Mouse (Mus musculus) liver, embryonic 13.5 days (tissue): ENCODE results near the gene Pde4d. TPM values are rescaled to one million over a fixed set of nuclear protein-coding genes. Genes with fewer than 3 reads are reported as not detected.
A peak's percentile ranks its signal among the peaks of the same experiment; 100 is the strongest.

ENCODE experiments used
- ATAC-seq: fragments of 200-750 bp; cut with Nextera tagmentation; 2 replicates; pipeline ENCODE4 v1.8.0; 2017; ENCODE audit warnings: low read depth, mild to moderate bottlenecking, moderate number of reproducible peaks, moderate library complexity
- DNase-seq: peaks from one replicate; pipeline ENCODE4 v3.0.0; 2022
- H3K27ac ChIP-seq: fragments of 300-500 bp; sonication (generic); 2 replicates; pipeline ENCODE4 v1.5.1; 2015; ENCODE audit warnings: moderate library complexity, mild to moderate bottlenecking, inconsistent platforms
- H3K27me3 ChIP-seq: fragments of 300-500 bp; sonication (generic); 2 replicates; pipeline ENCODE4 v1.6.1; 2015; ENCODE audit warnings: mild to moderate bottlenecking, inconsistent platforms
- H3K36me3 ChIP-seq: fragments of 300-500 bp; sonication (generic); 2 replicates; pipeline ENCODE4 v1.6.1; 2015; ENCODE audit warnings: mild to moderate bottlenecking, inconsistent platforms
- H3K4me1 ChIP-seq: fragments of 300-500 bp; sonication (generic); replicated peaks from 2 replicates; pipeline ENCODE4 v1.6.1; 2015; ENCODE audit warnings: inconsistent platforms
- H3K4me2 ChIP-seq: fragments of 300-500 bp; sonication (generic); 2 replicates; pipeline ENCODE4 v1.6.1; 2015; ENCODE audit warnings: inconsistent platforms, mild to moderate bottlenecking, moderate library complexity
- H3K4me3 ChIP-seq: fragments of 300-500 bp; sonication (generic); replicated peaks from 2 replicates; pipeline ENCODE4 v1.5.1; 2015; ENCODE audit warnings: mild to moderate bottlenecking, inconsistent platforms
- H3K9ac ChIP-seq: fragments of 300-500 bp; sonication (generic); 2 replicates; pipeline ENCODE4 v1.6.1; 2015; ENCODE audit warnings: mild to moderate bottlenecking, inconsistent platforms
- H3K9me3 ChIP-seq: fragments of 300-500 bp; sonication (generic); replicated peaks from 2 replicates; pipeline ENCODE4 v1.6.1; 2016; ENCODE audit warnings: inconsistent platforms
- WGBS: fragments of 180-500 bp; shearing (Covaris S2); methylation state at CpG from one replicate; pipeline ENCODE4 v1.1.7; 2015; ENCODE audit not compliant: insufficient replicate concordance; 5-methylcytosine and 5-hydroxymethylcytosine counted together
- polyA plus RNA-seq: library from polyadenylated mRNA; unstranded; fragments of >200 nt; fragmentation: Nextera tagmentation; extraction: Ambion mirVana; gene quantifications from 2 replicates; pipeline ENCODE4 v1.2.1, GENCODE M21; 2015

Gene Pde4d
- polyA plus RNA-seq, 1 experiment from 2014 or later = 11.8 TPM

DNA sequence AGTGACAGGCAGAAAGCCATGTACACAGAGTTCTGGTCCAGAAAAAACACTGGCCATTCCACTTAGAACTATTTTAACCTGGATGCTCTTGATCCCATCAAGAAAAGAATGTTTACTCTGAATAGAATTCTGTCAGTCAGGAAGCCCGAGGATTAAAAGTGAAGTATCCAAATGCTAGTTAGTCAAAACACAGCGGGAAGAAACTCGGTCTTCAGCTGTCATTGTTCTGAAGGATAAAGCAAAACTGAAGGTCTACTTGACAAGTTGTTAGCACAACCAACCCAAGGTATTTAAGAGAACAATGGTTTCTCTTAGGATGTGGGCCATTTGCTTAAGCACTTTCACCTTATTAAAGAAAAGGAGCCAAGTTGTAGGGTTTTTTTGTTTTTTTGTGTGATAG is 1327.2 kb downstream of the Pde4d start:
- Histone ChIP-seq H3K9me3 (no peaks in the 10 kb centered on the region), H3K9ac (no peak overlapping the region), H3K4me2 (no peak overlapping the region), H3K4me3 (no peak overlapping the region), H3K4me1 (peaks cover 29% of the 10 kb centered on the region), H3K36me3 (peaks cover 20% of the 10 kb centered on the region), H3K27me3 (no peaks in the 10 kb centered on the region), H3K27ac (no peak overlapping the region)
- ATAC-seq = no peak
- 78% methylated on average over 3 of the region's 3 CpGs for WGBS
- no peak for DNase-seq

DNA sequence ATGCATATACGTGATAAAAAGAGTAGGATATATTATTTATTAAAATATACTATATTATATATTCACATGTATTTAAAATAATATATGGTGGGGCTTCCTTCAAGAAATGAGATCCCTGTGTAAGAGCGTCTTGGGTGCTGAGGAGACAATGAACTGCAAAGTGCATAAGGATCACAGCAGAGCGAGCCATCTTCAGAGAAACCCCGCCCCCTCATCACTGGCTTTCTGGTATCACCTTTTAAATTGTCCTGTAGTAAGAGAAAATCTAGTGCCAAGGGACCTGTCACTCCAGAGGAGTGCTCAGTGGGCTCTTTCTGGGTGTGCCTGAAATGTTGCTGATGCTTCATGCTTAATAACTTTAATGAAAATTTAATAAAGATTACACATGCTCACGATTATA is 1327.7 kb downstream of the Pde4d start:
- DNase-seq (no peak), ATAC-seq (no peak)
- no peaks in the 10 kb centered on the region for H3K27me3 ChIP-seq
- no peak overlapping the region for H3K4me3 ChIP-seq
- 82% methylated on average over 5 of the region's 5 CpGs for WGBS
- H3K4me1 ChIP-seq = peaks cover 29% of the 10 kb centered on the region
- H3K4me2 ChIP-seq = no peak overlapping the region
- no peaks in the 10 kb centered on the region for H3K9me3 ChIP-seq
- H3K36me3 ChIP-seq = peaks cover 16% of the 10 kb centered on the region
- no peak overlapping the region for H3K9ac ChIP-seq
- no peak overlapping the region for H3K27ac ChIP-seq

DNA sequence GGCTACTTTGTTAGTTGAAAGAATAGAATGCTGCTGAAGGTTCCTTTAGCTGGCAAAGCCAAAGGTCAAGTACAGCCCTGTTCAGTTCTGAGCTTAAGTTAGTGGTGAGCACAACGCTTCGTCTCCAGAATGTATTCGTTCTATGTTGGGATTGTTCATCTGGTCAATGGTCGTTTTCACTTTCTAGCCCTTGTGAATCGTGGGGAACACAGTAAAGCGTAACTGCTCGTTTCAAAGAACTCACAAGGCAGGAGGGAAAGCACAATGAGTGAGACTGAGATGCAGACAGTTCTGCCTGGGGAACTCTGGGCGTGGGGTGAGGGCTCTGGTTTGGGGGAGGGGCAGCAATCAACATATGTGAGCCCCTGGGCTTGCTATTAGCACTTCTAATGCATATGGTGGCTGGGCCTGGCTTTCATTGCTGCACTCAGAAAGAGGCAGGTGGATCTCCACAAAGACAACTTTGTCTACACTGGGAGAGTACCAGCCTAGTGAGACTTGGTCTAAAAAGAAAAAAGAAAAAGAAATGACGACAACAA is 1328.6 kb downstream of the Pde4d start:
- no peaks in the 10 kb centered on the region for H3K27me3 ChIP-seq
- H3K4me1 ChIP-seq = peaks cover 29% of the 10 kb centered on the region
- DNase-seq (no peak), ATAC-seq (no peak)
- peaks cover 11% of the 10 kb centered on the region; the same call in 1 of the 2 replicates for H3K36me3 ChIP-seq
- H3K4me3 ChIP-seq = no peak overlapping the region
- no peak overlapping the region for H3K9ac ChIP-seq
- no peak overlapping the region for H3K27ac ChIP-seq
- 79% methylated on average over 9 of the region's 9 CpGs for WGBS
- no peaks in the 10 kb centered on the region for H3K9me3 ChIP-seq
- no peak overlapping the region for H3K4me2 ChIP-seq

DNA sequence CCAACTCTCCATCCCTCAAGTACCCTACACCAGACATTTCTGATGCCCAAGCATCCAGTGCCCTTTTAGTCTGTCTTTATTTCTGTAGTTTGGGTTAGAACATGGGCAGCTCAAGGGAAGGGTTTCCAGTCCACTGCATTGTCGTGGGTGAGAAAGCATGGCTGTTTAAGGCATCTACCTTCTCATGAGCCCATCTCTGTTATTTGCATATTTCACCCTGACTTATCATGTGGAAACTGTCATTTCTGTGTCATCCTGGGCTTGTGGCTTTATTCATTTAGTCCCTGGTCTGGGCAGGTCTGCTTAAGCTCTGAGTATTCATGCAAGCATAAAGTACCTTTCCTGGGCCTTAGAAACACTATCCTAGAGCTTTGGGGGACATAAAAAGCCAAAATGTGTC is 1331.7 kb downstream of the Pde4d start:
- Histone ChIP-seq H3K4me3 (no peak overlapping the region), H3K9ac (no peak overlapping the region), H3K27ac (no peak overlapping the region), H3K4me1 (peaks cover 8% of the 10 kb centered on the region), H3K36me3 (peaks cover 7% of the 10 kb centered on the region; the same call in 1 of the 2 replicates), H3K27me3 (no peaks in the 10 kb centered on the region), H3K4me2 (no peak overlapping the region), H3K9me3 (no peaks in the 10 kb centered on the region)
- DNase-seq = no peak
- ATAC-seq = no peak
- 58% methylated on average over 1 of the region's 1 CpGs for WGBS

DNA sequence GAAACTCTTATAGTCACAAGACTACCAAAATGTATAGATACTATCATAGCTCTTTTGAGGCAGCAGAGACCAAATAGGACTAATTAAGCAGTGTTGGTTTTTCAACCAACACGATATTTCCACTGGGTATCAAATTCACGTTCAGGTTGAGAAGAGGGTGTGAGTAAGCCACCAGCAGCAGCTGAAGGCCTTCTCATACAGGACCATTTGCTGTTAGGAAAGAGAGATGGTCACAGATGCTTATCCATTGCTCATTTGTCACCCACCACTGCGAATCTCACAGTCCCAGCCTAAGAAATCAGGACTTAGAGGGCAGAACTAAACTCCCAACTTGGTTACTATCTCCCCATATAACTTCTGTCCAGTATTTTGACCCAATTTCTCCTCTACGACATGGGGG is 1338.9 kb downstream of the Pde4d start:
- Histone ChIP-seq H3K9me3 (no peaks in the 10 kb centered on the region), H3K27ac (no peak overlapping the region), H3K4me3 (no peak overlapping the region), H3K4me1 (no peaks in the 10 kb centered on the region), H3K36me3 (peaks cover 3% of the 10 kb centered on the region; the same call in 1 of the 2 replicates), H3K27me3 (no peaks in the 10 kb centered on the region), H3K4me2 (no peak overlapping the region), H3K9ac (no peak overlapping the region)
- 80% methylated on average over 4 of the region's 4 CpGs for WGBS
- no peak for ATAC-seq
- DNase-seq = no peak

DNA sequence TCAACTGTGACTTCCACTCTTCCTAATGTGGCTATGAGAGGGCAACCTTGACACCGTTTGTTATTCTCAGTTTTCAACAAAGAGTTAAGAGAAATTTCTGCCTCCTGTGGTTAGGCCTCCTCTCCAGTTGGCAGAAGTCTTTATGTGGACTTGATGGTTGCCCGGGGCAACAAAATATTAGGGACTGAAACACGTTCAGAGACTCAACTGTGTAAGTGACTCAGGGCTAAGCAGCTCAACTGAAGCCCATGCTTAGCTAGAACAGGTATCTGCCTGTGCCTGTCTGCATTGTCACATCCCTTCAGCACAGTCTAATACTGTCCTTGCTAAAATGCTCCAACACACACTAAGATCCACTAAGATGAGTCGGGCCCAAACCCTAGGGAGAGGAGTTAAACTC is 1339.4 kb downstream of the Pde4d start:
- no peak for DNase-seq

DNA sequence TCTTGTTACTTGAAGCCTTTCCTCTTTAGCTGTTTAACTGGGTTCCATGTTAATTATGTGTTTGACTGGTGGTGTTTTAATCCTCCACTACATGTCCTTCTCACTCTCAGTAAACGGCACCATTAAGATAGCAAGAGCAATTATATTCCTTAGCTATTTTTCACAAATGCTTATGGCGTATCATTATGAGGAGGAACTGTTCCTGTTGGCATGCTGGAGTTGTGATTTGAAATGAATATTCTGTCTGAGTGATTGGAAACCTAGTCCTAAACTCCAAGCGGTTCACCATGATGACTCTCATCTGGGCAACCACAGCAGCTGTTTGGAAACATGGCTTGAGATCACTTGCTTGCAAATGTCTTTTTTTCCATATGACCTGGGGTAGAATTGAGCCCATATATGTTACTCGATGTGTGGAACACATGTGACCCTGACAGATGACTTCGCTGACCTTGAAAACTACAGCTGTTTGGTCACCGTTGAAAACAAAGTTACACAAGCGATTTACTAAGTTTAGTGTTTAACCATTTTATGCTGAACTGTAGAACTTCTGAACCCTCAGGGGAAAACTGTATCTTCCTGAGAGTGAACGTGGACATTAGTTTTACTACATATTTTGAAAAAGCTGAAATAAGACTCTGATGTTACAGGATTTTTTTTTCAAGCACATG is 1340.4 kb downstream of the Pde4d start:
- WGBS = 80% methylated on average over 8 of the region's 8 CpGs
- Histone ChIP-seq H3K9ac (no peak overlapping the region), H3K4me1 (no peaks in the 10 kb centered on the region), H3K27ac (no peak overlapping the region), H3K9me3 (no peaks in the 10 kb centered on the region), H3K4me2 (no peak overlapping the region), H3K36me3 (peaks cover 7% of the 10 kb centered on the region; the same call in 1 of the 2 replicates), H3K27me3 (no peaks in the 10 kb centered on the region), H3K4me3 (no peak overlapping the region)
- DNase-seq (no peak), ATAC-seq (no peak)

More for the DNA sequence above, 1339.4 kb downstream of the Pde4d start:
- no peak overlapping the region for H3K4me2 ChIP-seq
- H3K4me1 ChIP-seq = no peaks in the 10 kb centered on the region
- H3K9ac ChIP-seq = no peak overlapping the region
- peaks cover 7% of the 10 kb centered on the region; the same call in 1 of the 2 replicates for H3K36me3 ChIP-seq
- no peaks in the 10 kb centered on the region for H3K9me3 ChIP-seq
- H3K27me3 ChIP-seq = no peaks in the 10 kb centered on the region
- H3K27ac ChIP-seq = no peak overlapping the region
- H3K4me3 ChIP-seq = no peak overlapping the region
- 75% methylated on average over 4 of the region's 4 CpGs for WGBS
- no peak for ATAC-seq

DNA sequence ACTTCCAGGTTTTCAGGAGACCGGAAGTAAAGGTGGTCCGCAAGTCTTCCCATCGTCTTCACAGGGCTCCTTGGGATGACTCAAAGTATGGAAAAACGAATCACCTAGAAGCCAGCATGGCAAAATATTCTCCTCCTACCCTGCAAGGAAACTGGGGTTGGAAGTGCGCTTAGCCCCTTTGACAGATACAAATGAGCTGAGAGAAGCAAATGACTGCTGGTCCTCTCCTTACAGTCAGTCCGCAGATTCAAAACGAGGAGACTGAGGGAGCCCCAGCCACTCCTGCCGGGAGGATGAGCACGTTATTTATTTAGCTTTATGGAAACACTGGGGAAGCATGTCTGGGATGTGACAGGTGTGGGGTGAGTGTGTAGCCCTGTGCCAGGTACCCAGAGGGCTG is 1344.2 kb downstream of the Pde4d start:
- H3K9me3 ChIP-seq = no peaks in the 10 kb centered on the region
- H3K9ac ChIP-seq = no peak overlapping the region
- no peaks in the 10 kb centered on the region for H3K27me3 ChIP-seq
- WGBS = 81% methylated on average over 9 of the region's 9 CpGs
- H3K4me1 ChIP-seq = no peaks in the 10 kb centered on the region
- H3K4me2 ChIP-seq = no peak overlapping the region
- ATAC-seq (no peak), DNase-seq (no peak)
- H3K36me3 ChIP-seq = peaks cover 7% of the 10 kb centered on the region; the same call in 1 of the 2 replicates
- no peak overlapping the region for H3K4me3 ChIP-seq
- no peak overlapping the region for H3K27ac ChIP-seq

DNA sequence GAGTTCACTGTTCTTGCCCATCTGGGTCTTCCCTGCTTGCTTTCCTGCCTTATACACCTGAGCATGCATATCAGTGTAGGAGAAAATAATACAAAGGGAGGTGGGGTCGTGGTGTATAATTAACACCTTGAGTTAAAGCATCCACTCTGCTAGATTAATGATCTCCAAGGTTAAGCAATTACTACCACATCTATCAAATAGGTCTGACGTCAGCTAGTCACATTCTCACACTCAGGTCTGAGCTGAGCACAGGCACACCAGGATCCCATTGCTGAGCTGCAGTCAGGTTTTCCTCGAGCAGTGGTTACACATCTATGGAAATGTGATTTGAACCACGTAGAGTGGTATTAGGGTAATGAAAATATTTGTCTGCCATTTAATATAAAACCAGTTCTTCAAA is 1348.9 kb downstream of the Pde4d start:
- Histone ChIP-seq H3K4me3 (no peak overlapping the region), H3K4me2 (no peak overlapping the region), H3K4me1 (no peaks in the 10 kb centered on the region), H3K9me3 (no peaks in the 10 kb centered on the region), H3K9ac (no peak overlapping the region), H3K27ac (no peak overlapping the region), H3K36me3 (peaks cover 3% of the 10 kb centered on the region; the same call in 1 of the 2 replicates), H3K27me3 (no peaks in the 10 kb centered on the region)
- no peak for ATAC-seq
- no peak for DNase-seq
- 73% methylated on average over 4 of the region's 4 CpGs for WGBS

DNA sequence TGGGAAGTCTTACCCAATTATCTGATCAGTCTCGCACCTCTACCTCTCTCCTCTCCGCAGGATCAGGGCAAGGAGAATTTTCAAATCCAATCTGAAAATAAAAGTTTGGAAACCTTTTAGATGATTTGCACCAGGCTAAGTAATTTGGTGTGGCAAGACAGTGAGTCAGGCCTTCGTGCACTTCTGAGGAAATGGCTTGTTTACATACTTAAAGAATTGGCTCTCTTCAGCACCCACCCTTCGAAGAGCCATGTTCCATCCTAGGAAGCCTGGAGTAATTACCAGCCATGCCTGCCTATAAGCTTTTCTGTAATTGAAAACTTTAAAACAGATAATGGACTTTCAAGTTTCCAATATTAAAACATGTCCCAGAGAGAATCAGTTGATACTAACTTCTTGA is 1352.5 kb downstream of the Pde4d start:
- no peaks in the 10 kb centered on the region for H3K27me3 ChIP-seq
- no peaks in the 10 kb centered on the region for H3K9me3 ChIP-seq
- no peak overlapping the region for H3K27ac ChIP-seq
- DNase-seq = no peak
- no peak for ATAC-seq
- H3K4me2 ChIP-seq = no peak overlapping the region
- no peaks in the 10 kb centered on the region for H3K36me3 ChIP-seq
- 67% methylated on average over 4 of the region's 4 CpGs for WGBS
- peaks cover 23% of the 10 kb centered on the region for H3K4me1 ChIP-seq
- H3K4me3 ChIP-seq = no peak overlapping the region
- H3K9ac ChIP-seq = no peak overlapping the region

DNA sequence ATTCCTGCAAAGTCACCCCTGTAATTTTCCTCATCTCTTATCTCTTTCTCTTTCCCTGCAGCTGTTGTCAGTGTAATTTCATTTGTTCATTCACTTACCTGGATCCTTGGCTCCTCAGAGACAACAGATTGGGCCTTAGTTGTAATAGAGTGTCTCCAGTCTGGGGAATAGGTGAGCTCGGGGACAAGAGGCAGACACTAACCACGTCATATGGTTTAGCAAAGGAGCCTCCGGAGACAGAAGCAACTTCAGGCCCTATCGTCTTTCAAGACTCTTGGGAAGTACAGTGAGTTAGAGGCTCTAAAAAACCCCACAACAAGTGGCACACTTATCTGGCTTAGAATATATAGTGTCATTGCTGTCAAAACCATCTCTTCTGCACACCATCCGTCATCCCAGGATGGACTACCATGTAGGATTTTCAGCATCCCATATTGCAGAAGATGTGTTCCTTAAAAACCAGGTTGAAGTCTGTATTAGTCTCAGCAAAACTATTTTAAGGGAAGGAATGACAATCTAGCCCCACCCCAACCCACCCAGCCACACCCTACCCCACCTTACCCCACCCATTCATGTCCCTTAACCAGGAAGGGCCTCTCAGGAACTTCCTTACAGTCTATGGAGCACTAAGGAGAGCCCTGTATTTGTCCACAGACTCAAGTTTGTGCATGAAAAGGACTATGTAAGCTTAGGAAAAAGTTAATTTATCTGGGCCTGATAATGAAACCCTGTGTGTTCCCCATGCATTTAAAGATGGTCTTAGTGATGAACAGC is 1356.6 kb downstream of the Pde4d start:
- Histone ChIP-seq H3K27me3 (no peaks in the 10 kb centered on the region), H3K9me3 (no peaks in the 10 kb centered on the region), H3K4me2 (0 out of 2 replicates have a peak overlapping the region, but pooled peaks have one; percentile 23), H3K4me1 (peaks cover 41% of the 10 kb centered on the region), H3K9ac (no peak overlapping the region), H3K4me3 (no peak overlapping the region), H3K27ac (no peak overlapping the region), H3K36me3 (no peaks in the 10 kb centered on the region)
- WGBS = 78% methylated on average over 5 of the region's 5 CpGs
- DNase-seq (no peak), ATAC-seq (peak; percentile 64)
